Mouse (Mus musculus): ENCODE measurements around the gene Nags.

GRCm38 (mm10) chr11:102095676-102096075 is 49.6 kb upstream of the Nags start:
- TF ChIP-seq CTCF (IDR thresholded peaks at IDR 0.05; ENCODE audit: low read depth) (no peak), EP300 (IDR thresholded peaks at IDR 0.05; ENCODE audit: low read depth) (no peak)
